Comparison of ENCODE assay signal across 9 mouse cellular contexts in the genomic region with DNA sequence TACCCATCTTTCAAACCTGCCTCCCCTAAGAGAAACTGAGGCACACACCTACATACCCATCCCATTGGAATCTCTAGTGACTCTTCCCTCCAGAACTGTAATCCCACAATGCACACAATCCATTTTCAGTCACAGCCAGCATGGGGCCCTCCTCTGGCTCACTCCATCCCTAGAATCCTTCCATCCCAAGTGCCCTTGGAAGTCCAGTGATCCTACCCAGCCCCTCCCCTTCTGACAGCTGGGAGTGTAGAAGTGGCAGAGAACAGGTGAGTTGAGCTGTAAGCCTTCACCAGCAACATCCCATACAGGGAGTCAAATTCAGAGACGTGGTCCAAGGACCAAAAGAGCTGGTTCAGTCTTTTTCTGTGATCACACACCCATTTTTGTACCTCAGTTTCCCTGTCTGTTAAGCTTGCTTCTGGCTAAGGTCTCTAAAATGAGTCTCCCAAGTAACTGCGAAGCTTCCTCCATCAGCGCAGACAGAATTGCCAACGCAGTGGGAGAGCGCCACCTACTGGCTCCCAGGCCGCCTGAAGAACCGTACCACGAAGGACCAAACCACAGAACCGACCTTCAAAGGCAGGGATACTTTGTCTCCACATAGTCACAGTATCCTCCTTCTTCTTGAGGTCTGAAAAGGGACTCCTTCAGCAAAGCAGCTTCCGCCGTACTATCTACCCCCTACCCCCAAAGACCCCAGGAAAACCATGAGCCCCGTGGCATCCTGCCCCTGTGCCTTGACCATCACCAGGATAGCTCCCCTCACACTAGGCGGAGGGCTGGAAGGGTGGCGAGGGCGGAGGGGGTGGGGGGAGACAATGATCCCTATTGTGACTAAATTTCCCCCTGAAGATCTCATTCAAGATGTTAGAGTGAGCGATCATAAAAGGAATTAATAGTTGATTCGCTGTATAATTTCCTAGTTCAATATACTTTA.
A peak's percentile ranks its signal among the peaks of the same experiment; 100 is the strongest.
DNase-seq lines count a peak whose midpoint lies in the region; ATAC-seq and TF ChIP-seq lines count a peak whose summit lies in the region.
"Had no signal": no experiment of that assay in that cellular context is flagged by ENCODE, and none has a peak within 500 bp of the region (broad histone marks: within the 10 kb centered on the region; RNA-seq: fewer than 3 reads in every experiment).

No protein-coding gene starts in this region.

- H3K27ac ChIP-seq in embryonic facial prominence, embryonic 14.5 days (replicated peaks; ENCODE audit: low read depth, low read length), result no peak overlapping the region
- no peak overlapping the region for H3K27ac ChIP-seq in heart, embryonic 10.5 days
- 0 out of 2 replicates have a peak overlapping the region, but pooled peaks have one; percentile 48 for H3K27ac ChIP-seq in neural tube, embryonic 15.5 days (replicated peaks)

- DNase-seq in CD4-positive helper T cell, adult 2 months (ENCODE audit: low read depth, low spot score), result peak; percentile 66
- DNase-seq in adrenal gland, postnatal 36 days, result peak; percentile 86 to 90
- peak; percentile 86 for DNase-seq in embryonic facial prominence, embryonic 14.5 days (ENCODE audit: low spot score)
- peak; percentile 88 for DNase-seq in heart, embryonic 10.5 days (ENCODE audit: low spot score)
- peak; percentile 72 to 94 for DNase-seq in kidney, postnatal 36 days
- peak; percentile 75 for DNase-seq in lung, adult 2 months
- DNase-seq in testis, postnatal 10 days (ENCODE audit: low spot score), result peak; percentile 94

- TF ChIP-seq CTCF in lung, adult 2 months (IDR thresholded peaks at IDR 0.05; ENCODE audit: insufficient read depth, low read length), result peak; percentile 98

- H3K9me3 ChIP-seq in embryonic facial prominence, embryonic 14.5 days (ENCODE audit: control insufficient read depth, low read length), result no peaks in the 10 kb centered on the region
- no peaks in the 10 kb centered on the region for H3K9me3 ChIP-seq in heart, embryonic 10.5 days
- H3K9me3 ChIP-seq in neural tube, embryonic 15.5 days (replicated peaks), result no peaks in the 10 kb centered on the region

- H3K4me2 ChIP-seq in embryonic facial prominence, embryonic 14.5 days (ENCODE audit: low read depth, low read length), result no peak overlapping the region
- peak overlapping the region; percentile 48 for H3K4me2 ChIP-seq in neural tube, embryonic 15.5 days

- TF ChIP-seq POLR2A in lung, adult 2 months (IDR thresholded peaks at IDR 0.05; ENCODE audit: borderline replicate concordance, extremely low read depth, low read depth, low read length), result no peak

- 0 out of 2 replicates have a peak, but pooled peaks have one; percentile 63 for ATAC-seq in embryonic facial prominence, embryonic 14.5 days (ENCODE audit: low read depth)
- ATAC-seq in neural tube, embryonic 15.5 days (ENCODE audit: low FRiP score), result peak; percentile 69; the same call in 1 of the 2 replicates

- no peaks in the 10 kb centered on the region for H3K4me1 ChIP-seq in embryonic facial prominence, embryonic 14.5 days (ENCODE audit: control insufficient read depth, insufficient read depth, low read length)
- peaks cover 6% of the 10 kb centered on the region; the same call in 1 of the 2 replicates for H3K4me1 ChIP-seq in heart, embryonic 10.5 days
- no peaks in the 10 kb centered on the region for H3K4me1 ChIP-seq in lung, adult 2 months (ENCODE audit: control insufficient read depth, insufficient read depth, low read length)
- peaks cover 16% of the 10 kb centered on the region for H3K4me1 ChIP-seq in neural tube, embryonic 15.5 days

- no peak overlapping the region for H3K4me3 ChIP-seq in embryonic facial prominence, embryonic 14.5 days (ENCODE audit: low read depth, low read length)
- no peak overlapping the region for H3K4me3 ChIP-seq in heart, embryonic 10.5 days
- no peak overlapping the region for H3K4me3 ChIP-seq in lung, adult 2 months (replicated peaks; ENCODE audit: extremely low read depth, low read depth, low read length)
- H3K4me3 ChIP-seq in neural tube, embryonic 15.5 days (replicated peaks), result no peak overlapping the region
- H3K4me3 ChIP-seq: erythroblast, embryonic 14.5 days had no signal

- WGBS in embryonic facial prominence, embryonic 14.5 days, result 12% methylated on average over 17 of the region's 17 CpGs
- 12% methylated on average over 17 of the region's 17 CpGs for WGBS in heart, embryonic 10.5 days
- 11% methylated on average over 17 of the region's 17 CpGs for WGBS in lung, adult 2 months
- 5% methylated on average over 17 of the region's 17 CpGs for WGBS in neural tube, embryonic 15.5 days

- H3K36me3 ChIP-seq in embryonic facial prominence, embryonic 14.5 days (ENCODE audit: control insufficient read depth, insufficient read depth, low read length), result no peaks in the 10 kb centered on the region
- no peaks in the 10 kb centered on the region for H3K36me3 ChIP-seq in heart, embryonic 10.5 days
- no peaks in the 10 kb centered on the region for H3K36me3 ChIP-seq in neural tube, embryonic 15.5 days

- H3K27me3 ChIP-seq in embryonic facial prominence, embryonic 14.5 days (replicated peaks; ENCODE audit: control insufficient read depth, insufficient read depth, low read length), result peaks cover 37% of the 10 kb centered on the region
- peaks cover 49% of the 10 kb centered on the region for H3K27me3 ChIP-seq in heart, embryonic 10.5 days (ENCODE audit: insufficient read depth, poor library complexity, severe bottlenecking)
- H3K27me3 ChIP-seq in neural tube, embryonic 15.5 days (replicated peaks), result peaks cover 63% of the 10 kb centered on the region

- H3K9ac ChIP-seq in embryonic facial prominence, embryonic 14.5 days (ENCODE audit: low read depth, low read length), result no peak overlapping the region
- no peak overlapping the region for H3K9ac ChIP-seq in neural tube, embryonic 15.5 days (replicated peaks)
